Mouse (Mus musculus) heart, postnatal 14 days (tissue): ENCODE results near the gene Itgb5. TPM values are rescaled to one million over a fixed set of nuclear protein-coding genes. Genes with fewer than 3 reads are reported as not detected.
A peak's percentile ranks its signal among the peaks of the same experiment; 100 is the strongest.

Experiments used
- DNase-seq, 2 experiments: peaks; one replicate each; pipeline ENCODE4 v3.0.0; 2021 to 2022
- intact Hi-C: fragments of 180-260 bp; cut with DNase I; formaldehyde crosslinking; loops from one replicate; pipeline ENCODE4 v1.15.1; 2025
- long read RNA-seq, 2 experiments: library from polyadenylated mRNA; stranded (forward); transcript quantifications; one replicate each; pipeline ENCODE4 v2.0.0; 2021
- total RNA-seq, 2 experiments: library from RNA; stranded (reverse); gene quantifications; 2 replicates each; pipeline ENCODE4 v1.2.3; 2021

The Itgb5 gene
- 10 to 100 TPM; 66.7 to 72.8 TPM for total RNA-seq
- long read RNA-seq, experiment 1, transcript Itgb5-207 (11 exons, 2,130 nt), result minor isoform, 27 of 85 reads
- long read RNA-seq, experiment 1, transcript Itgb5-202 (15 exons, 3,282 nt), result major isoform, 44 of 85 reads
- long read RNA-seq, experiment 1, partial matches to known transcripts, result 10 of 85 reads
- long read RNA-seq, experiment 1, other reads (novel, unspliced or antisense), result 3 of 85 reads
- long read RNA-seq, experiment 2, transcript Itgb5-207 (11 exons, 2,130 nt), result minor isoform, 18 of 69 reads
- long read RNA-seq, experiment 2, transcript Itgb5-202 (15 exons, 3,282 nt), result major isoform, 38 of 69 reads
- long read RNA-seq, experiment 2, partial matches to known transcripts, result 7 of 69 reads
- long read RNA-seq, experiment 2, other reads (novel, unspliced or antisense), result 5 of 69 reads

DNA sequence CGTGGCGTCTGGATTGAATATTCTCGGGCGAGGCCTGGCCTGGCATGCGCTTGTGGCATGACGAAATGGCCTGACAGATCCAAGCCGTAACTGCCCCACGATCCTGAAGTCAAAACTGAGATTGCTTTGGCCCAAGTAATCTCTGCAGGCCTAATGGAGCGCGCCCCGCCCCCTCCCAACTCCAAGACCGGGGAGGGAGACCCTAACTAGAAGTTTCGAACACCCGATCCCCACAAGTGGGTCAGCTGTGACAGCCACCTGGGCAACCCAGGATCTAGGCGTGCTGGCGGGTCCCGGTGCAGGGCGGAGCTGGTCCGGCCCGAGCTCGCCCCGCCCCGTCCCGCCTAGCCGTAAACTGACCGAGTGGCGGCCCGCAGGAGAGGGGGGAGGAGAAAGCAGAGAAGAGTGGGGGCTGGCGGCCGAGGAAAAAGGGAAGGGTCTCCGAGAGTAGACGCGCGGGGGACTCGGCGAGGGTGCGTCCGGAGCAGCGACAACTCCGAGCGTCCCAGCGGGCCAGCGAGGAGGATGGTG lies at the start of gene Itgb5:
Gene Itgb5, plus strand, starts transcription at position 365 of the 531 bp plus-strand sequence.
- intact Hi-C loops, result no loop called here
- peak; percentile 82 to 85 for DNase-seq

DNA sequence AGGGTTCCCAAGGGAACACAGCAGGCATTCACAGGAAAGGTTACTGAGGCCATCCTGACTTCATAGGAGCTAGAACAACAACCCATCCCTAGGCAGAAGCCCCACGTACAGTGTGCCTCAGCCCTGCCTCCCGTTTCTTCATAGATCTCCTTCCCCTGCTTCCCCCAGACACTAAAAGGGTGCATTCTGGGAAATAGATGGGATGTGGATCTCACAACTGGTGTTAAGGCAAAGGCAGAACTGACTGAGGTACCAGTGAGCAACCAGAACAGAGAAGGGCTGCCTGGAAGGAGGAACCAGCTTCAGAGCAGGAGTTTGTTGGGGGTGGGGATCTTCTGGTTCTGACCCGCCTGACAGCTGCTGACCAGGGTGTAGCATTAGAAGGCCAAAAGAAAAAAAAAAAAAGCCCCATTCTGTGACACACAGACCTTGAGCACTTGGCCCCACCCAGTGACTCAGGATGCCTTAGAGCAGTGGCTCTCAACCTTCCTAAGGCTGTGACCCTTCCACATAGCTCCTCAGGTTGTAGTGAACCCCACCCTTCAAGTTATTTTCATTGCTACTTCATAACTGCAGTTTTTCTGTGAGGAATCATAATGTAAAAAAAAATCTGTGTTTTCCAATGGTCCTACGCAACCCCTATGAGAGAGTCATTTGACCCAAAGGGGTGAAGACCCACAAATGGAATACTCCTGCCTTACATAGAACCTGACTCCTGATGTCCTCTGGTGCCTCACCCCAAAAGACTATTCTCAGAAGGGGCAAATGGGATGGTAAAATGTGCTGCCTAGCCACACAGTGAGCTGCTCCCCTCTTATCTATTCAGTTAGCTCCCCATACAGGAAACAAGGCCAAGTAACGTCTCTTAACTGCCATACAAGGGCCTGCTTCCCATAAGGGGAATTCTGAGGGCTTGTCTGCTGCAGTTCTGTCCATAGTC lies 47.4 kb upstream of the Itgb5 start:
- DNase-seq, result no peak
- intact Hi-C loops, result no loop called here

DNA sequence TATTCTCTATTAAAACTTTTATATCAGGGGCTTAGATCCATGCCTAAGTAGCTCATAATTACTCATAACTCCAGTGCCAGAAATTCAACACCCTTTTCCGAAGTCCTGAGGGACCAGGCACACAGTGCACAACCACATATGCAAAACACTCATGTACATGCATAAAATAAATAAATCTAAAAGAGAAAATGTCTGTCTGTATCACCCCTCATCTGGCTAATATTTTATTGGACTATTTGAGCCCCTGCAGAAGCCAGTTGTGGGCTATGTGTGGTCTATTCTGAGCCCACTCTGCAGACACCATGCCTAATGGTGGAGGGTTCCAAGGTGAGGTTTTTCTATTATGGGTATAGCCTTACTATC lies 46.8 kb upstream of the Itgb5 start:
- intact Hi-C loops, result no loop called here
- DNase-seq, result no peak

DNA sequence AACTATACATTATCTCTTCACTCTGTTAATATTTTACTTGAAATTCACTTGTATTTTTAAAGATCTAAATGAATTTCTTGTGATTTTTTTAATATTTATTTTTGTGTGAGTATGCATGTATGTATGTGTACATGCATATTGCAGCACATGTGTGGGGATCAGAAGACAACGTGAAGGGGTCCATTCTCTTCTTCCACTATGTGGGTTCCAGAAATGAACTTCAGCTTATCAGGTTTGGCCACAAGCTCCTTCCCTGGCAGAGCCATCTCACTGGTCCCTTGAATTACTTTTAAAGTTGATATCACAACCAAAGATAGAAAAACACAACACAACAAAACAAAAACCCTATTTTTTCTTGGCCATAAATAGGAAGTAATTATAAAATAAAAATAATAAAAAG lies 44.9 kb upstream of the Itgb5 start:
- intact Hi-C loops, result no loop called here
- no peak for DNase-seq

DNA sequence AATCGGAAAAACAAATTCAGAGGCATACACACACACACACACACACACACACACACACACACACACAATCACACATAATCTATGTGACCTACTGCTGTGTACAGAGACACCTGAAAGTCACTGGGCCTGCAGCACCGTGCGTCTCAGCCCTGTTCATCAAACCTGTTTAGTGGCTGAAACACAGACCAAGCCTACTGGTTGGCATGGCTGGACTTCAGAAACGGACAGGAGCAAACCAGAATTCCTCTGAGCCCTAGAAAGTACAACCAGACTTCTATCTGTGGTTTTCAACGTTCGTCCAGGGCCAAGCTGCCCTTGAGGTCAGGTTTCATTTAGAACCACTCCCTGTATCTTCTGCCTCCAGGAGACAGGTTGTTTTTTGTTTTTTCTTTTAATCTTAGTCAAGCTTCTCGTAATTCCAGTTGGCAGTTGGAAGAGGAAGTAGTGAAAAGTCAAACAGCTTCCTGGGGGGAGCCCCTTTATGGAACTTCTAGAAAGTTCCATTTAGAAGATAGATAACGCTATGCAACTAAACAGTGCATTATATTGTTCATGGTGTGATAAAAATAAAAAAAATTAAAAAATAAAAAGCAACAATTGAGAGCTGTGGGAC lies 44.3 kb upstream of the Itgb5 start:
- intact Hi-C loops, result no loop called here

DNA sequence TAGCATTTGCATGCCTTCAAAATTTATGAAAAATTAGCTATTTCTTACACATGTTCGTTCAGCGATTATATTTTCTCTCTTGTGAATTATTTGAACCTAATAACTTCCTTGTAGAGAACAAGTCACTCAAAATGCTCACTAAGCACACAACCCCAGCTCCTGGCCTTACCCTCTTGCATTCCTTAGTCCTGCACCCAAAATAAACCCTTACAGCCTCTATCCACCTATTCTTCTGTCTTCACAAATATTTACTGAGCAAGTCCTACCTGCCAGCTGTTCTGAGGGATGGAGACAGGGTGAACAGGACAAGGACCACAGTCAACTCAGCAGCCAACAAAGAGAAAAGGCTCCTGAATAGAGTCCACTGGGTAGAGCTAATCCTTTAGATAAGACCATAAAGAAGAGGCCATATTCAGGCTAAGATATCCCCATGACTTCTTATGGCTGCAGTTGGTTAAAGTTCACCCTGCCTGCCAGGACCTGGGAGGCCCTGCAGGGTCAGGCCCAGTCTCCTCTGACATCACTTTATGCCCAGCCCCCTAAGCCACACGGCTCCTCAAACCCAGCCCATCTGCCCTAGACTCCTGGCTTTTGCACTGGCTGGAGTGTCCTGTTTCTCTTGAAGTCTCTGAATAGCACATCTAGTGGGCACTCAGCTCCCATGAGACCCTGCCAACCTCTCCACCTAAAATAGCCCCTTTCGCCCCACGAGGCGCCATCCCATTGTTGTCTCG lies 42.6 kb upstream of the Itgb5 start:
- no peak for DNase-seq
- intact Hi-C loops, result no loop called here

More for the DNA sequence above, 44.3 kb upstream of the Itgb5 start:
- DNase-seq, result no peak

DNA sequence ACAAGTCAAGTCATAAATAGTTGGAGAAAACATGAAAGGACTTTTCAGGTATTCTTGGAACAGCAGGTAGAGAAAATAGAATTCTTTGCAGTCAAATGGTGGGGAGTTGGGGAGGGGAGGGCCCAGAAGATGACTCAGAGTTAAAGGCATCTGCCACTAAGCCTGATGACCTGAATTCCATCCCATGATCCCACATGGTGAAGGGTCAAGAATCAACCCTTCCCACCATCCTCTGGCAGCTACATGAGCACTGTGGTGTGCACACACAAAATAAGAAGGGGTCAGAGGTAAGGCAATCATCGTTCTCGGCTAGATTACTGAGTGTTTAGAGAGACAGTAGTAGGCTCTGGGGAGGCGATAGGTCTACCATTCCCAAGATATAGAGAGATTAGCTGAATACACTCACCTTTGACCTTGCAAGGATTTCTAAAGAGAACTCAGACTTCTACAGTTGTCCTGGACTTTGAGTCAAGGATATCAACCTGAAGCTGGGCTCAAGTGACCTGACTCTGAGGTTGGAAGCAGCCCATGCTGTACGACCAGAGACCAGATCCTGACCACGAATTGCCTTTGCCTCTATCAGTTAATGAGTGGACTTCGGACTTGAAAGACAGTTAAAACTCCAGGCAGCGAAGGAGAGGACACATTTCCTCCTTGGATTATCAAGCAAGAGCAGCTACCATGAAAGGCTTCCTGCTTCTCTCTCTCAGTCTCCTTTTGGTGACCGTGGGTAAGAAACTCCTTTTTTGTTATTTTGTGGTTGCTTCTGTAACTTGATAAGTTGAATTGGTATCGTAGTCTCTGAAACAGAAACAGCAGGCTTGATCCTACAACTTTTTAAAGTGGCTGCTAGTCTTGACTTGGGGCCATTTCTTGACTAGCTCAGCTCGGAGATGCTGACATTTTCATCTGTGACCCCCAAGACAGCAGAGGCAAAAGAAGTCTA lies 35.3 kb upstream of the Itgb5 start, which contains the start of gene Muc13:
Gene Muc13, plus strand, starts transcription at position 192 of the 946 bp plus-strand sequence.
- intact Hi-C loops, result no loop called here
- no peak for DNase-seq

DNA sequence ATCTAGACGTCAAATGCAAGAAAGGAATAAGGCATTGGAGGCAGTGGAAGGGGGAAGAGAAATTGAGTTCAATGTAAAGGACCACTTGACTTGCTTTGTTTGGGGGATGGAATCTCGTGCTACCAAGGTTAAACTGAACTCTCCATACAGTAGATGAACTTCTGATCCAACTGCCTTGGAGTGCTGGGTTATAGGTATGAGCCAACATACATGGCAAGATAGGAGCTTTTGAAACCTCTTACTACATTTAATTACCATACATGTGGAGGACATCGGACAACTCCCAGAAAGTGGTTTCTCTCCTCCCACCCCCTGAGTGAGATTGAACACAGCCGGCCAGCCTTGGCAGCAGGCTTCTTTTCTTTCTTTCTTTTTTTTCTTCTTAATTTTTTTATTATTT lies 34.4 kb upstream of the Itgb5 start:
- intact Hi-C loops, result no loop called here

DNA sequence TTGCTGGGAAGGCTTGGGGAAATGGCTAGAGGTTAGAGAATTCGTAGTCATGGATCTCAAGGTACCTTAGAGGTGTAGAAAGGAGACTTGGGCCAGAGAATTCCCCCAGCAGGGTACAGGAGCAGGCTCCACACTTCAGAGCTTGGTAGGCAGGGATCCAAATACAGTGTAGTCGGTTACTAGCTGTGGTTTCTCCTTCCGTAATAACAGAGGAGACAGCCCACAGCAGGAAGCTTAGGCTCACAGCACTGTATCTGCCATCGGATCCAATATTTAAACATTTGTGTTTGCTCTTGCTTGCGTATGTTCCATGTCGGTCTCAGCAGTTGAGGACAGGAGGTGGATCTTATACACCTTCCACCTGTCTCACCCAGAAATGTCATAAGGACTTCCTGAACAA lies 33.6 kb upstream of the Itgb5 start:
- no peak for DNase-seq
- intact Hi-C loops, result loop anchor here (2.0 kb wide), 2 partner anchors 51 to 489 kb away; no protein-coding TSS in a partner anchor

More for the DNA sequence above, 34.4 kb upstream of the Itgb5 start:
- DNase-seq, result no peak

DNA sequence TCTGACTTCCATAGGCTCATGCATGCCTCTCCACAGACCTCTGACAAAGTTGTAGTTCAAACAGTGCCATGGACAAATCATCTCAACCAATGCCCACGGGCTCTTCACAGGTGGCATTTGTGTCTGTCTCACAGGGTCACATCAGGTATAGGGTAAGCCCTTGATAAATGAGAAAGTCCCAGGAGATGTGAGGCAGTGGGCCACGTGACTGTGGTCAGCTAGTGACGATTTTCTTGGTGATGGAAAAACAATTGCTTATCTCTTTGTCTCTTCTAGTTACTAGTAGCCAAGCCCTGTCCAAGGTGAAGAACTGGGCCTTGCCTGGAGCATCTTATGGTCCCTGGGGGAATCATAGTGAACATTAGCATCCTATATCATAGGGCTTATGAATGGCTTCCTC lies 32.7 kb upstream of the Itgb5 start:
- no peak for DNase-seq
- intact Hi-C loops, result loop anchor here (2.0 kb wide), 2 partner anchors 52 to 490 kb away; no protein-coding TSS in a partner anchor

DNA sequence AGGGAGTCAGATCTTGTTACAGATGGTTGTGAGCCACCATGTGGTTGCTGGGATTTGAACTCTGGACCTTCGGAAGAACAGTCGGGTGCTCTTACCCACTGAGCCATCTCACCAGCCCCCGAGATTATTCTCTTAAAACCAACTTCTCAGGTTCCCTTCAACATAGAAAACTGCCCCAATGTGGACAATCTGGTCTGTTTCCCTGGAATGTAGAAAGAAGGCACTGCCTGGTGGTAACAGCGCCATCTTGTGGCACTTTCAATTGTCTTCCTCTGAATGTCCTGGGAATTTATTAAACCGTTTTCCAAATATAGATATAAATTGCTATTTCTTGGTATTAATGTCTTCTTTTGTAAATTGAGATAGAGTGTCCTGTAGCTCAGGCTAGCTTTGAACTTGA lies 31.6 kb upstream of the Itgb5 start:
- DNase-seq, result peak; percentile 72 to 80
- intact Hi-C loops, result loop anchor here (2.0 kb wide), 2 partner anchors 53 to 491 kb away; no protein-coding TSS in a partner anchor

DNA sequence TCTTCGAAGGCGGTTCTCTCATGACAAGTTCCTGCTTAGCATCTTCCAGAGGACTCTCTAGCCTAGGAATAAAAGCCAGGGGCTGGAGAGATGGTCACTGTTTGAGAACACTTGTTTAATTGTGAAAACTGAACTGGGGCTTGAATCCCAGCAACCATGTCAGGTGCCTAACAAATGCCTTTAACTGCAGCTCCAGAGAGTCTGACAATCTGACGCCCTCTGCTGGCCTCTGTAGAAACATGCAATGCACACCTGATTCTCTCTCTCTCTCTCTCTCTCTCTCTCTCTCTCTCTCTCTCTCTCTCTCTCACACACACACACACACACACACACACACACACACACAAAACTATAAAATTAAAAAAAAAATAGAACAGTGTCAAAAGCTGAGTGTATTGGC lies 19.5 kb upstream of the Itgb5 start:
- intact Hi-C loops, result no loop called here

DNA sequence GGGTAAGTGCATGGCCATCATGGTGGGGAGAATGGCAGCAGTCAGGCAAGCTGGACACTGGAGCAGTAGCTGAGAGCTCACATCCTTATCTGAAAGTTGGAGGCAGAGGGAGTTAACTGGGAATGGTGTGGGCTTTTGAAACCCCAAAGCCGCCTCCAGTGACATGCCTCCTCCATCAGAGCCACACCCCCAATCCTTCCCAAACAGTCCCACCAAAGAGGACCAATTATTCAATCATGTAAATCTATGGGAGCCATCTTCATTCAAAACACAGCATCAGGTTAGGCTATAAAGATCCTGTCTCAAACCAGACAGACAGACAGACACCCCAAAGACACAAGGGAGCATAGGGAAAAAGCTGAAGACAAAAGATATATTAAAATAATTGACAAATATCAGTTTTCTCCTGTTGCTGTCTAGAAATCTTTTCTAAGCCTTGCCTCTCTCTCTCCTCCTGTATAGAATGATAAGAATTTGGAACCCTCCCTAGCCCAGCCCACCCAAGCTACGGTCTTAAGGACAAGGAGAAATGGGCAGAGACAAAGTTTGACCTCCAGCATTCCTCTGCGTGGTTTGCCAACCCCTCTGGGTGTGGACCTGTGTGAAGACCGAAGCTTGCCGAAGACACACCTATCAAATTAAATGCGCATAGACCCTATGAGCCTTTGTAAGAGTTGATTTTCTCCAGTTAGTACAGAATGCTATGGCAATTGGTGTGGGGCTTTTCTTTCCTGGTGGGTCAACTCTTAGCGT lies 10.9 kb upstream of the Itgb5 start:
- DNase-seq, result no peak
- intact Hi-C loops, result no loop called here

More for the DNA sequence above, 19.5 kb upstream of the Itgb5 start:
- DNase-seq, result no peak

DNA sequence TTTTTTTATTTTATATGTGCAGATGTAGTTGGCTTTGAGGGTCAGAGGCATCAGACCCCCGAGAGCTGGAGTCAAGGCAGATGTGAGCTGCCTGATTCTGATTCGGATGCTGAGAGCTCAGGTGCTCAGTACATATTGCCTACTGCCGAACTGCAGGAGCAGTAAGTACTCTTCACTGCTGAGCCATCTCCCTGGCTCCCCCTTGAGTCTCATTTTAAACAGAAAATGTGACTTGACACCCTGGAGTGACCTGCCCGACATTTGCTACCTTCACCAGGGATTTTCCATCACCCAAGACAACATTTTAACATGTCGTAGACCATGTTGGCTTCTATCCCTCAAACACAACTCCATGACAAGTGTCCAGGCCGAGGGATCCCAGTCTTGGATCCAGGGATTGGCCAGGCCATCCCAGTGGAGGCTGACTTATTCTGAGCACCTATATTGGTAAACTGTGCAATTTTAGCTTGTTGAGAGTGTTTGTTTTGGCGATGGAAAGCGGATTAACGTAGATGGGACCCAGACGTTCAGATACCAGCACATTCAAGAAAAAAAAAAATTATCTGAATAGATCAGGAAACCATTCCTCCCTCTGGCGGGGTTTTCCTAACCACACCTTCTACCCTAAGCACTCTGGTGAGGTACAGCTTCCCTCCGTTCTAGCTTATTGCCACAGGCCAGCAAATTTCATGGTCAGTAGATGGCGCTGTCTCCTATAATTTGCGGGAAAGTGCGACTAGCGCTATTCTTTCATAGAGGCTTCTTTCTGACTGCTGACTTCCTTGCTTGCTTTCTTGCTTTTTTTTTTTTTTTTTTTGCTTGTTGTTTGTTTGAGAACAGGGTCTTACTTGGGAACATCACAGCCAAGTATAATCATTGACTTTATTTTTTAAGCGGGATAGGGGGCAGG lies 8.9 kb upstream of the Itgb5 start:
- intact Hi-C loops, result loop anchor here (1.0 to 2.0 kb wide), 3 partner anchors 131 to 294 kb away; no protein-coding TSS in a partner anchor
- peak; percentile 87 to 95 for DNase-seq

DNA sequence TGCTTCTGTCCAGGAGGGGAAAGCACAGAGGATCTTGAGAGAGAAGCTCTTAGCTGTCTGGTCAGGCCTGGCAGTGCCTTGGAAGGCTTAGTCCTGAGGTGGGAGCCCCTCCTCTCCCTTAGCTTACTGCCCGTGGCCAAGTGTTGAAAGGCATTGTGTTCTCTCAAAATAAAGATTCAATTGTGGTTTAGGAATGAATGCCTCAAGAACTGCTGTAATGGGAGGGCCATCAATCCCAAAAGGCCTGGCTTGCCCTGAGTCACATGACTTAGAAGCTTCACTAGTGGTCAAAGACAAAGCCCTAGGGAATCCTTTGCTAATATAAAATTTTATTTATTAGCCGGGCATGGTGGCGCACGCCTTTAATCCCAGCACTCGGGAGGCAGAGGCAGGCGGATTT lies 4.9 kb upstream of the Itgb5 start:
- no peak for DNase-seq
- intact Hi-C loops, result no loop called here

DNA sequence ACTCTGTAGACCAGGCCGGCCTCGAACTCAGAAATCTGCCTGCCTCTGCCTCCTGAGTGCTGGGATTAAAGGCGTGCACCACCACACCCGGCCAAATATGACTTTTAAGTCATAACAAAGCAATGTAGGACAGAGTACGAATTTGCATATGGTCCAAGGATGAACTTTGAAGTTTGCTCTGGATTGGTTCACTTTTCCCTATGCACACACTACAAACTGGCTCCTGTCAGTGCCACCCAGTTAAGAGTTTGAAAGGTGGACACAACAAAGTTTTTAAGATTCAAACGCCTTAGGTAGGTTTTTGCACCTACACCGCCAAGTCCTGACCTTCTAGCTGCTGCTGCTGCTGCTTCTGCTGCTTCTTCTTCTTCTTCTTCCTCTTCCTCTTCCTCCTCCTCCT lies 969 bp upstream of the Itgb5 start:
- no peak for DNase-seq
- intact Hi-C loops, result no loop called here
